Mouse (Mus musculus): ENCODE measurements around the gene Cnpy4. TPM values are rescaled to one million over a fixed set of nuclear protein-coding genes. Genes with fewer than 3 reads are reported as not detected.

Gene Cnpy4
- polyA plus RNA-seq (2015; fragmentation: Nextera tagmentation; extraction: Ambion mirVana): 36.8 and 39.6 TPM in 2 replicates

DNA sequence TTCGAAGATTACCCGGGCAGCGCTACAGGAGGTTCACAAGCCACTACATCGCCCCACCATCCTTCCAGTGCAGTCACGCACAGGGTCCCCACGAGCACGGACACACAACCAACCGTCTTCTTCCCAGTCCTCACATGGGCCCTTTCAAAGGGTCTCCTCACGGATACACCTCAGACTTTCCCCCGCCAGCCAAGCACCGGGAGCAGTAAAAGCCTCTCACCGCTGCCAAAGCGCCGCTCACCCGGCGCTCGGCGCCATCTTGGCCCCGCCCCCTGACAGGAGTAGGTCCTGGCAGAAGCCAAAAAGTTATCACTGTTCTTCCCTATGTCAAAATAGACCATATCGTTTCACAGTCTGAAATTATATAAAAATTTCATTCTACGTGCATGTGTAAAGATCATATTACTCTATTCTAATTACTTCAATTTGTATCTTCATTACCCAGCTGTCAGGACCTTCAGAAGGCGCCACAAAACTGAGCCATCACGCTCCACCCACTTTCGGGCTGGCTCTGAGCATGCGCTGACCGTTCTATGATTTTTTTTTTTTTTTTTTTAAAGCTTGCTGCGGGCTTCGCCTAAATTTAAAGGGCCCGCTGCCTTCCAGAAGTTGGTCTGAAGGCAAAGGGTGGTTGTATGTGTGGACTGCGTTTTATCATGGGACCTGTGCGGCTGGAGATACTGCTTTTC lies at the start of gene Cnpy4, which contains the start of gene Taf6:
TSS of gene Cnpy4 (plus strand) at position 536 of the 689 bp plus-strand sequence.
TSS of gene Taf6 (minus strand) at position 502 of the 689 bp plus-strand sequence.

DNA sequence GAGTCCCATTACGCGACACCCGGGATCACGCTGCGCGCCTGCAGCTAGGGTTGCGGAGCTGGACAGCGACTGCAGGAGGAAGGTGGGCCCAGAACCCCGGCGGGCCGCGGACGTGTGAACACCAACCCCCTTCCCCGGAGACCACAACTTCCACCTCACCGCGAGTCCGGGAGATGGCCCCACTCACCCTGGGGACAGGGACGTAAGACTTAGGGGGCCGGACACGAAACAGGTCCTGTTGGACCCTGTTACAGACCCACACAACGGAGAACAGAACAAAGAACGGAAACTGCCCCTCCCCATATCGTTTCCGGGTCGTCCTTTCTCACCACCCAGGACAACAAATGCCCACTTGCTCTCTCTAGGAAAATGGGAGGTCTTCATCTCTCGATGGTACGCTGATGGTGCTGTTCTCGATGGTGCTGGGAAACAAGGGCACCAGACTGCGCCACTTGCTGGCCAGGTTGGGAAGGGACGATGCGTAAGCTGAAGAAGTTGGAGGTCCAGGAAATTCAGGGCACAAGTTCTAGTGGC lies 31.8 kb upstream of the Cnpy4 start, which contains the start of gene Zfp113:
TSS of gene Zfp113 (minus strand) at position 302 of the 534 bp plus-strand sequence.

DNA sequence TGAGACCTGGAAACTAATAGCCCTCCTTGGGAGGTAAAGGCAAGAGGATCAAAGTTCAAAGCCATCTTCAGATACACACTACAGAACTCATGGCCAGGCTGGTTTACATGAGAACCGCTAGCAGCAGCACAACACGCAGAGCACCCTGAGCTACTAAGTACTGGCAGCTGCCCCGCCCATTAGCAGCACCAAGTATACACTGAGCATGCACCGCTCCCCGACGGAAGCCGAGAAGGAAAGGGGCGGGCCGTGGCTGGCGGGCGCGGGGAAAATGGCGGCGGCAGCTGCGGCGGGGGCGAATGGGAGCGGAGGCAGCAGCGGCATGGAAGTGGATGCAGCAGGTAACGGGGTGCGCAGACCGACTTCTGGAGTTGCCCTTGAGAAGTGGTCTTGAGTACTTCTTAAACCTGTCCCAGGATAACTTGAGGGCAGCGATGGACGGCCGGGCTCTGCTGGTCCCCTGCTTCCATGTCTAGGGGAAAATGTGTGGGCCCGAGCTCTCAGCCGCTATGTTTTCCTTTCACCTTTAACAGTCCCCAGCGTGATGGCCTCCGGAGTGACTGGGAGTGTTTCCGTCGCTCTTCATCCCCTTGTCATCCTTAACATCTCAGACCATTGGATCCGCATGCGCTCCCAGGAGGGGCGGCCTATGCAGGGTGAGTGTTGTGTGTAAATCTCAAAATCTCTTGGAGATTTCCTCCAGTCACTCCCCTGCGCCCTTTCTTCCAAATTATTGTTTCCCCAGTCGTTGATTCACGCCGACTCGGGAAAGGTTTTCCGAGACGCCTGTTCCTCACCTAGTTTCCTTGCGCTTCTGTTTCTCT lies 26.2 kb upstream of the Cnpy4 start, which contains the start of gene Cops6:
TSS of gene Cops6 (plus strand) at position 230 of the 824 bp plus-strand sequence.

DNA sequence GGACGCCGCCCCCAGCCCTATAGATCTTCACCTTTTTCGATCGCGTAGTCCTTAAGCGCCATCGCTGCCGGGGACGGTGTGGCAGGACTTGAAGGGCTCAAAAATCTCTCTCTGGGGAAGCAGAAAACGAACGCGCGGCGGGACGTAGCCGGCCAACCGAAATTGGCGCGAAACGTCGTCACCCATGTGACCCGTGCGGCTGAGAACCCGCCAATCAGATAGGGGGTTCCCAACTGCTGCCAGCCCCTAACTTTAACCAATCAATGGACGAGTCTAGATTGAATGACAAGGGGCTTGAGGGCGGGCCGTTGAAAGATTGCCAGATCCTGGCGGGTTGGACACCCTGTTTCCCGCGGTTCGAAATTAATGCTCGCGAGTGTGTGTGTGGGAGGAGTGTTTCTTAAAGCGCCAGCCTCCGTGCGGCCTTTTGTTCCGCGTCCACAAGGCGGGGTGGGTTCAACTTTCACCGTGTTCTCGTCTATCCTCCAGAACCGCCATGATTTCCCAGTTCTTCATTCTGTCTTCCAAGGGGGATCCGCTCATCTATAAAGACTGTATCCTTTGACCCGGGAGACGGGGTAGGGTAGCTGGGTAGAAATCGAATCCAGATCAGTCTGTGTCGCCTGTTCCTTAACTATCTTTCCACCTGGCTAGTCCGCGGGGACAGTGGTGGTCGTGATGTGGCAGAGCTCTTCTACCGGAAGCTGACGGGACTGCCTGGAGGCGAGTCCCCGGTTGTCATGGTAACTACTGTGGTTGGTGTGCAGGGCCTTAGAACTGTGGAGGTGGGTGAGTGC lies 15.4 kb upstream of the Cnpy4 start, which contains the start of the genes Ap4m1 and Mcm7:
TSS of gene Ap4m1 (plus strand) at position 308 of the 797 bp plus-strand sequence.
TSS of gene Mcm7 (minus strand) at position 728 of the 797 bp plus-strand sequence.

DNA sequence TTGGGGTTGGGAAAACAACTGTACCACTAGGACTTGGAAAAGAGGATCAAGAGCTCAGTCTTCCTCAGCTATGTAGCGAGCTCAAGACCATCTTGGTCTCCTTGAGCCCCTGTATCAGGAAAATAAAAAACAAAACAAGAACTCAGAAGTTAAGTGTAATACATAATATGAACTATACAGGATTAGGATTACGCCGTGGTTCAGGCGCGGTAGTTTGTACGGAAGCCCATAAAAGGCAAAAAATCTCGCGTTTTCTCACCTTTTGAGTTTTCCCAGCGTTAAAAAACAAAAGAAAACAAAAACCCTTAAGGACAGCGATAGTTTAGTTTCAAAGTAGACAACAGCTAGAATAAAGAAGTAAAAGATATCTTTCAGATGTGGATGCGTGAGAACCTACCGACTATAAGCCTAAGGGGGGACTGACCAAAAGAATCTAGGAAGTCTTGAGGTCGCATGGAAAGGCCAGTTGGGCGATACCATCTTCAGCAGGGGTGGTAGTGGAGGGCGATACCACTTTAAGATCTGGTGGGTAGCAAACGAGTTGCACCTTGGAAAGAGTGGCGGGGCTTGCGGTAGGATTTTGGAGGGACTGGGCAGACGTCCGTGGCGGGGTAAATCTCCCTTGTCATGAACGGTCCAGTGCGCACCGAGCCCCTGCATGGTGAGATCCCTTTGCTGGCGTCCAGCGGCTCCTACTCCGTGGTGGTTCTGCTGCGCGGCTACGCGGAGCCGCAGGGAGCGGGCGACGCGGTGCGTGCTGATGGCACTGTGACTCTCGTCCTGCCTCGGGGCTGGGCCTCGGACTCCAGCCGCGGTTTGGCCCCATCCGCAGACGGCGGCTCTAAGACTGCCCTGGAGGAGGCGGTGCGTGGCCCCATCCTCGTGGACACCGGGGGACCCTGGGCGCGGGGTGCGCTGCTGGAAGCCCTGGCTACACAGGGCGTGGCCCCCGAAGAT lies 6.8 kb downstream of the Cnpy4 start, which contains the start of gene Mblac1:
TSS of gene Mblac1 (plus strand) at position 544 of the 957 bp plus-strand sequence.

DNA sequence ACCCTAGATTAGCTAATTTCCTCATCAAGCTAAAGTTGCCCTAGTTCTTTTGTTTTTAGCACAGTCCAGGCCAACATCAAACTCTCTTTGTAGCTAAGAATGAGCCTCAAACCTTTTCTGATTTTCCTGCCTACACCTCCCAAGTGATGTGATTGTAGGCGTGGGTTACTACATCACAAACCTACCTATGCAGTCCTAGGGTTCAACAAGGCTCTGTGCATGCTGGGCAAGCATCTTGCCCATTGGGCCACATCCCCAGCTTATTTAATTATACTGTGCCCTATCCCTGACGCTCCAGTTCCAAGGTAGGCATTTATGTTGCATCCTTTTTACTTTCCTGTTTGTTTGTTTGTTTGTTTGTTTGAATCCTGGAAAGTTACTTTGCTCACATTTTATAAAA lies 38.4 kb downstream of the Cnpy4 start, which contains the start of gene Nxpe5:
TSS of gene Nxpe5 (plus strand) at position 199 of the 400 bp plus-strand sequence.

Small RNA genes lying within 50 kb of the gene (microRNA-seq; reads per million reads assigned to microRNA genes)
- gene Mir106b (ENCODE audit: borderline replicate concordance, insufficient number of aligned reads) (1,510 reads per million, percentile 81 among the genes with 10 or more reads in this experiment), gene Mir25 (ENCODE audit: borderline replicate concordance, insufficient number of aligned reads) (330 reads per million, percentile 59 among the genes with 10 or more reads in this experiment), gene Mir93 (ENCODE audit: borderline replicate concordance, insufficient number of aligned reads) (1,712 reads per million, percentile 82 among the genes with 10 or more reads in this experiment)

Other genes with a start within 250 kb of the Cnpy4 start
- 2.4 and 2.7 TPM in 2 replicates for gene Gjc3, start 224.4 kb upstream of the Cnpy4 start, polyA plus RNA-seq (2015; fragmentation: Nextera tagmentation; extraction: Ambion mirVana)
- 17.9 and 28.3 TPM in 2 replicates for gene Azgp1, start 206.0 kb upstream of the Cnpy4 start, polyA plus RNA-seq (2015; fragmentation: Nextera tagmentation; extraction: Ambion mirVana)
- not detected in 2 replicates for gene Smok3a, start 166.2 kb upstream of the Cnpy4 start, polyA plus RNA-seq (2015; fragmentation: Nextera tagmentation; extraction: Ambion mirVana)
- not detected in 2 replicates for gene Smok3b, start 166.1 kb upstream of the Cnpy4 start, polyA plus RNA-seq (2015; fragmentation: Nextera tagmentation; extraction: Ambion mirVana)
- not detected in 2 replicates for gene Smok3c, start 134.3 kb upstream of the Cnpy4 start, polyA plus RNA-seq (2015; fragmentation: Nextera tagmentation; extraction: Ambion mirVana)
- 8.4 and 10.3 TPM in 2 replicates for gene Zkscan1, start 102.4 kb upstream of the Cnpy4 start, polyA plus RNA-seq (2015; fragmentation: Nextera tagmentation; extraction: Ambion mirVana)
- gene Zscan21, start 70.6 kb upstream of the Cnpy4 start, polyA plus RNA-seq (2015; fragmentation: Nextera tagmentation; extraction: Ambion mirVana): 27.5 and 28.0 TPM in 2 replicates
- gene Zfp113, start 31.7 kb upstream of the Cnpy4 start, polyA plus RNA-seq (2015; fragmentation: Nextera tagmentation; extraction: Ambion mirVana): 9.4 and 12.4 TPM in 2 replicates
- gene Cops6, start 26.4 kb upstream of the Cnpy4 start, polyA plus RNA-seq (2015; fragmentation: Nextera tagmentation; extraction: Ambion mirVana): 198 and 240 TPM in 2 replicates
- 9.8 and 16.1 TPM in 2 replicates for gene Ap4m1, start 15.5 kb upstream of the Cnpy4 start, polyA plus RNA-seq (2015; fragmentation: Nextera tagmentation; extraction: Ambion mirVana)
- gene Mcm7, start 15.1 kb upstream of the Cnpy4 start, polyA plus RNA-seq (2015; fragmentation: Nextera tagmentation; extraction: Ambion mirVana): 55.5 and 71.3 TPM in 2 replicates
- 35.0 and 47.4 TPM in 2 replicates for gene Taf6, start within 50 bp of the Cnpy4 start, polyA plus RNA-seq (2015; fragmentation: Nextera tagmentation; extraction: Ambion mirVana)
- 6.1 and 7.2 TPM in 2 replicates for gene Mblac1, start 6.8 kb downstream of the Cnpy4 start, polyA plus RNA-seq (2015; fragmentation: Nextera tagmentation; extraction: Ambion mirVana)
- 0.22 and 0.44 TPM in 2 replicates for gene Nxpe5, start 38.4 kb downstream of the Cnpy4 start, polyA plus RNA-seq (2015; fragmentation: Nextera tagmentation; extraction: Ambion mirVana)
- gene Lamtor4, start 68.0 kb downstream of the Cnpy4 start, polyA plus RNA-seq (2015; fragmentation: Nextera tagmentation; extraction: Ambion mirVana): 145 and 181 TPM in 2 replicates
- gene BC037034, start 76.5 kb downstream of the Cnpy4 start, polyA plus RNA-seq (2015; fragmentation: Nextera tagmentation; extraction: Ambion mirVana): 5.3 and 6.4 TPM in 2 replicates
- 1.0 and 1.4 TPM in 2 replicates for gene Gal3st4, start 85.4 kb downstream of the Cnpy4 start, polyA plus RNA-seq (2015; fragmentation: Nextera tagmentation; extraction: Ambion mirVana)
- 0.22 and 0.28 TPM in 2 replicates for gene Gm43720, start 92.5 kb downstream of the Cnpy4 start, polyA plus RNA-seq (2015; fragmentation: Nextera tagmentation; extraction: Ambion mirVana)
- 4.1 and 5.5 TPM in 2 replicates for gene Gpc2, start 92.5 kb downstream of the Cnpy4 start, polyA plus RNA-seq (2015; fragmentation: Nextera tagmentation; extraction: Ambion mirVana)
- gene Stag3, start 92.8 kb downstream of the Cnpy4 start, polyA plus RNA-seq (2015; fragmentation: Nextera tagmentation; extraction: Ambion mirVana): 0.80 and 1.1 TPM in 2 replicates
- gene Pvrig, start 154.5 kb downstream of the Cnpy4 start, polyA plus RNA-seq (2015; fragmentation: Nextera tagmentation; extraction: Ambion mirVana): 0.17 and 0.57 TPM in 2 replicates